Mouse (Mus musculus) heart, adult 8-10 months (tissue): Measurements from ENCODE around the gene Ackr2. TPM values are rescaled to one million over a fixed set of nuclear protein-coding genes. Genes with fewer than 3 reads are reported as not detected.

Source experiments
- total RNA-seq, 4 experiments: library from RNA; stranded (reverse); gene quantifications; 2 replicates each; pipeline ENCODE4 v1.2.4; 2022

Ackr2 gene
- total RNA-seq, 4 experiments from 2014 or later = 0.87 to 2.2 (median 1.3) TPM

Other genes with a start within 250 kb of the Ackr2 start
- 1 to 10 TPM; 4.7 to 8.4 (median 7.1) TPM for gene Sec22c, start 192.9 kb upstream of the Ackr2 start, total RNA-seq
- 100 to 1,000 TPM; 138 to 143 (median 139) TPM for gene Ss18l2, start 188.0 kb upstream of the Ackr2 start, total RNA-seq
- 10 to 100 TPM; 24.5 to 39.2 (median 29.8) TPM for gene Nktr, start 179.2 kb upstream of the Ackr2 start, total RNA-seq
- 100 to 1,000 TPM; 120 to 131 (median 129) TPM for gene Zfp651, start 139.0 kb upstream of the Ackr2 start, total RNA-seq
- gene Klhl40, start 120.7 kb upstream of the Ackr2 start, total RNA-seq = 10 to 100 TPM; 17.9 to 23.6 (median 20.0) TPM
- gene Hhatl, start 105.8 kb upstream of the Ackr2 start, total RNA-seq = 100 to 1,000 TPM; 100 to 119 (median 118) TPM
- under 1 TPM in 2 of 4 experiments, not detected in 2; 0.12 to 0.27 TPM for gene Ccdc13, start 58.9 kb upstream of the Ackr2 start, total RNA-seq
- 100 to 1,000 TPM; 186 to 221 (median 198) TPM for gene Higd1a, start 40.0 kb upstream of the Ackr2 start, total RNA-seq
- gene Cyp8b1, start 17.9 kb downstream of the Ackr2 start, total RNA-seq = not detected
- under 1 TPM; 0.31 to 0.79 (median 0.59) TPM for gene Fam198a, start 52.6 kb downstream of the Ackr2 start, total RNA-seq
- gene Pomgnt2, start 98.8 kb downstream of the Ackr2 start, total RNA-seq = 10 to 100 TPM; 15.6 to 18.2 (median 16.7) TPM
- 100 to 1,000 TPM; 111 to 152 (median 125) TPM for gene Snrk, start 218.9 kb downstream of the Ackr2 start, total RNA-seq